Mouse (Mus musculus) adrenal gland, adult 18-20 months (tissue): ENCODE data around the gene Irak2. TPM values are rescaled to one million over a fixed set of nuclear protein-coding genes. Genes with fewer than 3 reads are reported as not detected.
A peak's percentile ranks its signal among the peaks of the same experiment; 100 is the strongest.
"Not testable (repeated sequence)": the region's sequence is repeated elsewhere in the genome, so short reads cannot be mapped to it uniquely, and the experiment has no call there.

Experiments used
- DNase-seq, 2 experiments: peaks; one replicate each; pipeline ENCODE4 v3.0.0; 2021 to 2022; ENCODE audit warnings: low spot score in 2 of 2
- total RNA-seq, 2 experiments: library from RNA; stranded (reverse); gene quantifications; 1 replicate in 1 of 2; 2 replicates in 1 of 2; pipeline ENCODE4 v1.2.3; 2021

Gene Irak2
- total RNA-seq, 2 experiments from 2014 or later: 17.1 to 51.5 TPM

DNA sequence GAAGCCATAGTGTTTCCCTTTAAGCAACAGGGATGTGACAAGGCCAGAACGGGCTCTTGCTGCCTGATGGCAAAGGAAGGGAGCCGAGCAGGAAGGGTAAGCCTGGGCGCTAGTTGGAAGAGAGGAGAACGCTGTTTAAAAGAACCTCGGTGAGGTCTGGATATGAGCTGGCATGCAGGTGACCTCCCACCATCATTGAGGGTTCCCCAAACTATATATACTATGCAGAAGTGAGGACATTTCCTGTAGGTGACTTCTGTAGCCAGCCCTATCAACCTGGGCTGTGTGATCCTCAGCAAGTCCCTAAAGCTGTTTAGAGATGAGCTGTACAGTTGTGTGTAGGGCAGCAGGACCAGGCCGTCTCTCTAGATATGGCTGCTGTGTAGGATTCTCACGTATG, 26.0 kb downstream of the Irak2 start:
- DNase-seq: no peak

- DNase-seq: no peak
Observed at GRCm38 (mm10) chr6:113667611-113668122, 29.4 kb downstream of the Irak2 start.

GRCm38 (mm10) chr6:113668287-113669154, 30.3 kb downstream of the Irak2 start:
- DNase-seq: no peak

- no peak for DNase-seq
Observed at GRCm38 (mm10) chr6:113669821-113670220, 31.6 kb downstream of the Irak2 start.

GRCm38 (mm10) chr6:113672029-113672428, 33.8 kb downstream of the Irak2 start:
- not testable (repeated sequence) for DNase-seq

DNA sequence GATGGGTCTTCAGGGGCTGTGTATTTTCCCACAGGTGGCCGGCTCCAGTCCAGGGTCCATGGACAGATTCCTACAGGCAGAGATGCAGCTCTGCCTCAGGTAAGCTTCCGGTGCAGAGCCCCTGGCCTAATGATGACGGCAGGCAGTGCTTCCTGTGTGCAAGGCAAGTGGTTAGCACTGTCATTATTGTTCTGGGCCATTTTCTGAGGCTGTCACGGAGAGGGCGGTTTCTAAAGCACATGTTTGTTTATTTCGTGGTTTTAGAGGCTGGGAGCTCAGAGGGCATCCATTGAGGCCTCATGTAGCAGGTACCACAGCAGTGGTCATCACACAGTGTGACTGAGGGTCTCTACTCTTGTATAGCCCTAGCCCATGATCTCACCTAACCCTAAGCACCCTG, 34.7 kb downstream of the Irak2 start:
- DNase-seq: no peak

GRCm38 (mm10) chr6:113675234-113675633, 37.0 kb downstream of the Irak2 start:
- no peak for DNase-seq

DNA sequence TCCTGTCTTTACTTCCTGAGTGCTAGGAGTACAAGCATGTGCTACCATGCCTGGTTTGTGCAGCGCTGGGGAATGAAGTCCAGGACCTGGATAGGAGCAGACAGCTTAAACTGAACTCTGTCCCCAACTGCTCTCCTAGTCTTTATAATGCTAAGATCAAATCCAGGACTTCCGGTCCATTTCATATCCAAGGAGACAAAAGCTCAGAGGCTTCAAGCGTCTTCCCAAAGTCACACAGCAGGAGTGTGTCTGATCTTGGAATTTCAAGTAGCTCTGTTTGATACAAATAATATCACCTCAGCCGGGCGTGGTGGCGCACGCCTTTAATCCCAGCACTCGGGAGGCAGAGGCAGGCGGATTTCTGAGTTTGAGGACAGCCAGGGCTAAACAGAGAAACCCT, 37.7 kb downstream of the Irak2 start:
- no peak for DNase-seq

DNA sequence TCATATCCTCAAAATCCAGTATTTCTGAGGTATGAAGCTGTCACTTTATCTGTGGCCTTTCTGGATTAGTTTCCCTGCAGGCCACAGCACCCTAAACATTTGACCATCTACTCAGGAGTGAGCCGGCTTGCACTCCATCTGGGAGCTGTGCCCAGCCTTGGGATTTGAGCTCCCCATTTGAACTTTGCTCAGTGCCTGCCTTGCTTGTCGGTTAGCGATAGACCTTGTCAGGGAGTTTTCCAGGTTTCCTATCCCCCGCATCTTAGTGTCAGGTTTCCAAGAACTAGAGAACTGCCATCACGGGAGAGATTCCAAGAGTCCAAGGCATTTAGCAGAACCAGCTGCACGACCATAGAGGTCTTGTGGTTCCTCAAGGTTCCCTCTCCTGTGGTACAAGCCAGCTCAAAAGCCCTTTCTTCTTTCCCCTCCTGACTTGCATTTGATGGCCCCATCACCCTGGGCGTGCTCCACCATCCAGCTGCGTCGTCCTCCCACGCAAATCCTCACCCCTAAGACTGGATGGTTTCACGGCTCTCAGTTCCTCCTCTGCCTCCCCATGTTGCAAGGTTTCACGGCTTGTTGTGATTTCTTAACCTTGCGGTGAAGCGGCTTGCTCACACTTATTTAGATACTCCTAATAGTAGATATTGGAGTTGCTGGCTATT, 38.9 kb downstream of the Irak2 start:
- DNase-seq: no peak

- no peak for DNase-seq
Observed at GRCm38 (mm10) chr6:113678246-113679012, 40.2 kb downstream of the Irak2 start.

- DNase-seq: no peak
Observed at GRCm38 (mm10) chr6:113679993-113680566, 41.8 kb downstream of the Irak2 start.

DNA sequence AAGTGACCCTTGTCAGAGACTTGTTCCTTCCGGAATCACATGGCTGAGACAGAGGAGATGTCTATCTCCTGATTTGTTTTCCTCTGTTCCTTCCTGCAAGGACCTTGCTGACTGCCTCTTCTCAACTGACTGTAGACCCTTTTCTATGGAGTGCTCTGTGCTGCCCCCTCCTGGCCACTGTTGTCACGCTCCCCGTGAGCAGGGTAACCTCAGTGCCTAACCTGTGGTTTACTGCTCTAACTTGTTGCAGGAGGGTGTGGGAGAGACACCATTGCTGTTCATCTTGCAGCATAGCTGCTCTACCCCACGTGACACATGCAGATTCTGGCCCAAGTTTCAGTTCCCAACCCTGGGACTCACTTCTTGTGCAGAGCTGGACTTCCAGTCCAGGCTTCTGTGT, 43.0 kb downstream of the Irak2 start:
- DNase-seq: peak; percentile 88 to 92

DNA sequence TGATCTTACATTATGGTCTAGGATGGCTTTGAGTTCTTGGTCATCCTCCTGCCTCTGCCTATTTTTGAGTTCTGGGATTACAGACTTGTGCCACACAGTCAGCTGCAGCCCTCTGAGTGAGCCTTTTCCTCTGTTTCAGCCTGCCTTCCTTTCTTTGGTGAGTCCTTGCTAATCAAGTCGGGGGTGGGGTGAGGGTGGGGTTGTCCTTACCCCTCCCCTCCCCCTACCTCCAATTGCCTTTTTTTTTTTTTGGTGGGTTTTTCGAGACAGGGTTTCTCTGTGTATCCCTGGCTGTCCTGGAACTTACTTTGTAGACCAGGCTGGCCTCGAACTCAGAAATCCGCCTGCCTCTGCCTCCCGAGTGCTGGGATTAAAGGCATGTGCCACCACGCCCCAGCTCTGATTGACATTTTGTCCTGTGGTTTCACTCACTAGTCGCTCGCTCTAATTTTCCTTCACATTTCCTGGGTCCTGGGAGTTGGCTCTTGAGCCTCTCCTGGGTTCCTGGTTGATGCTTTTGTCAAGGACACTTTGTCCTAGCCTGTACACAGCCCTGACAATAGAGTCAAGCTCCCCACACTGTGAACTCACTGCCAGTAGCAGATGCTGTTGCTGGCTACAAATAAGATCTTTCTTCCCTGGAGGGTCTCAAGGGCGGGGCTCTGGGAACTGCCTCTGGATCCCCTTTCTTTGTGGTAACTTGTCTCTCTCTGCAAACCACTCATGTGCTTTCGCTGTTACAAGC, 45.0 kb downstream of the Irak2 start:
- DNase-seq: no peak

GRCm38 (mm10) chr6:113686551-113687125, 48.4 kb downstream of the Irak2 start:
- no peak for DNase-seq

- DNase-seq: no peak
Observed at GRCm38 (mm10) chr6:113690008-113690399, 51.7 kb downstream of the Irak2 start.

DNA sequence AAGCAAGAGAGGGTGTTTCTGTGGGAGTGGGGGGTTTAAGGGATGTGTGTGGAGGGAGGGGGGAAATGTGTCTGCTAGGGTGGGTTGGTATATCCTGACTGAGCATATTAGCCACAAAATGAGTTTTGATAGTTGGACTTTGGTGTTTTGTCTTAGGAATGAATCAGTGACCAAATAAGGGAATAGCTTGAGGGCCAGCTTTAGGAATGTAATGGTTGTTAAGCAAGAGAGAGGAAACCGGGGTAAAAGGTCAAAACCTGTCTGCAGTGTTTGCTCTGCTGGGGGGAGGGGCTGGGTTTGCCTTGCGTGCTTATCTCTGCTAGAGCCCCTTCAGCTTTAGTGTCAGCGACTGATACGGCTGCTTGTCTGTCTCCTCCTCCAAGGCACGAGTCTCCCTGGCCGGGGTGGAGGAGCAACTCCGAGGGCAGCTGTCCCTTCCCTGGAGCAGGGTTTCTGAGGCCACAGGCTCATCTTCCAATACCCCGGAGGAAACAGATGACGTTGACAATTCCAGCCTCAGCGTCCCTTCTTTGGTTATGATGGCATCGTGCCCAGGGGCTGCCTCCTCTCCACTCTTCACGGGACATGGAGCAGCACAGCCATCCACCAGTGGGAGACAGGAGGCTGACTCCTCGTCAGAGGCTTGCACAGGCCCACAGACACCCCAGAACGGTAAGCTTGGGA, 52.3 kb downstream of the Irak2 start:
- peak; percentile 59 to 62 for DNase-seq

DNA sequence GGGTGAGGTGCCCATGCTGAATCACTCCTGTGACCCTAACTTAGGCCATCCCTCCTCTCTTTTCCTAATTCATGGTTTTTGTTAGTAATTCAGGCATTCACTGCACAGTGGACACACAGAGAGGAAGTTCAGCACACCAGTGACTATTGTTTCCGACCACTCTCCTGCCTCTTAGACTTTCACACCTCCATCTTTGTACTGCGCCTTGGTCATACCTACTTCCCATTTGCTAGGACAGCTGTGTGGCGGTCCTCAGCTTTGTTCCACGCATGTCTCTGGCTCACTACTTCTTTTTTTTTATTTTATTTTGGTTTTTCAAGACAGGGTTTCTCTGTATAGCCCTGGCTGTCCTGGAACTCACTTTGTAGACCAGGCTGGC, 52.8 kb downstream of the Irak2 start:
- DNase-seq: no peak

- no peak for DNase-seq
Observed at GRCm38 (mm10) chr6:113692661-113693133, 54.4 kb downstream of the Irak2 start.

DNA sequence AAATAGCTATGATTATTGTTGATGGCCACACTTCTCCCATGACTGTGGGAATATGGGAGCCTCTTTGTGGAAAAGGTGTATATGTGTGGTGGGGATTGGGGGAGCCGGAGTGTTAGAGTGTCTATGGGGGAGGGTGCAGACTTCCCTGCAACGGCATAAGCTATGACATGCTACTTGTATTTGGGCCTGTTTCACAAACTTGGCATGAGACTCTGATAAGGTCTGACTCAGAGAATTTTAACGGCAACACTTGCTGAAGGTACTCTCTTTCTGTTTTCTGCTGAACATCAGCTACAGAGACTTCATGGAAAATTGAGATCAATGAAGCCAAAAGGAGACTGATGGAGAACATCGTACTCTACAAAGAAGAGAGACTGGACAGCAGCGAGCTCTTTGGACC, 55.1 kb downstream of the Irak2 start:
- DNase-seq: no peak
